Mouse (Mus musculus): ENCODE measurements around the gene Dnajc4.

DNA sequence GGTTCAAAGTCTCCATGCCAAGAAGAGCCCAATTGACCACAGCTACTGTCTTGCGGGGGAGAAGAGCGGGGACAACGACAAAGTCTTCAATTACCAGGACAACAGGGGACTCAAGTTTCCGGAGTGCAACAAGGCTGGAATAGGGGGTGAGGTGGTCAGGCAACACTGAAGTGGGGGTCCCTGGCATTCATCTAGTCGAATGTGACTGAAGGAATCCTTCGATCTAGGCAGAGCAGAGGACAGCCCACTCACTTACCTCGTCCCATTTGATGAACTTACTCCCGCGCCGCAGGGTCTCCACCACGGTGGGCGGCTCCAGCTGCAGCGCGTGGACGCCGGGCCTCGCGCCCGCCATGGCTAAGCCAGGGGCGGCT, 23.1 kb downstream of the Dnajc4 start:
- TF ChIP-seq GATA1 (IDR thresholded peaks at IDR 0.05; ENCODE audit: low read length) (no peak), TAL1 (IDR thresholded peaks at IDR 0.05; ENCODE audit: low read length) (no peak)
